Mouse (Mus musculus) heart, postnatal 10 days (tissue): Measurements from ENCODE around the gene Cdc42ep2. TPM values are rescaled to one million over a fixed set of nuclear protein-coding genes. Genes with fewer than 3 reads are reported as not detected.
"Not testable (repeated sequence)": the region's sequence is repeated elsewhere in the genome, so short reads cannot be mapped to it uniquely, and the experiment has no call there.

Experiments
- DNase-seq, 2 experiments: peaks; one replicate each; pipeline ENCODE4 v3.0.0; 2021
- intact Hi-C: fragments of 180-260 bp; cut with DNase I; formaldehyde crosslinking; loops from one replicate; pipeline ENCODE4 v1.15.1; 2025
- total RNA-seq, 2 experiments: library from RNA; stranded (reverse); gene quantifications; 2 replicates each; pipeline ENCODE4 v1.2.3; 2021

Gene Cdc42ep2
- total RNA-seq, 2 experiments from 2014 or later, result 14.0 to 16.0 TPM

DNA sequence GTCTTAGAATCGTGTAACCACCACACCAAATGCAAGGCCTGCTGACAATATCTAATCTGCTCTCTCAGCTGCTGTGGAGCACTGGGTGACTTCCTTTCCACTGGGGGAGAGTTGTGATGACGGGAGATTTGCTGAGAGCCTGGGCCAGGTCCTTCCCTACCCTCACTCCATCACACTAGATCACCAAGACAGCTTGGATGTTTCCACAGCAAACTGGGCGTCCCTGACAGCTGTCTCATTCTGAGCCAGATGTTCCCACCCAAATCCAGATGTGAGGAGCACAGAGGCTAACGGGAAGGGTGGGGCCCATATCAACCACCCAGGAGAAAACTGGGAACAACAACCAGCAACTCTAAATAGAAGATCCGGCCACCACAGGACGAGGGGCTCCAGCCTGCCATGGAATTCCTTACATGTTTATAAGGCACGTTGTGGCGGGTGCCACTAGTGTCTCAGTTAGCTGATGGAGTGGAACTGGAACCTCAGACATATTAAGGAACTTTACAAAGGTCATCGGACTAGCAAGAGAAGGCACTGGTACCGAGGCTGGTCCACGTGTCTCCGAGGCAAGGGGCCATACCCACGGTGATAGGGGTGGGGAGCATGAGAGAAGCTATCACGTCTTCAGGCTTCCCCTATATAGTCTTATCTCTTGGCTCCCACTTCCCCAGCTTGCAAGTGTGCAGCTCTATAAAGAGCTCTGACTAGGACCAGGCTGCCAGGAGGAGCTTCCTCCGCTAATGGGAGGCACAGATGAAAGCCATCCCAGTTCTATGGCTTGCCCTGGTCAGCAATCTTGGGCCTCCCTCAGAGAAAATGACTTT is 2.3 kb downstream of the Cdc42ep2 start:
- DNase-seq, result peak; percentile 69 to 71
- intact Hi-C loops, result no loop called here

- DNase-seq, result peak; percentile 30 to 38
- intact Hi-C loops, result loop anchor here (2.0 kb wide), 1 partner anchor 95 kb away; no protein-coding TSS in a partner anchor
These were observed 2.9 kb downstream of the Cdc42ep2 start for GRCm38 (mm10) chr19:5921715-5922114.

- DNase-seq, result no peak
- intact Hi-C loops, result no loop called here
These were observed 11.5 kb downstream of the Cdc42ep2 start, which contains the start of gene Dpf2 for GRCm38 (mm10) chr19:5913007-5913719. Gene Dpf2, minus strand, starts transcription at chr19:5913010.

GRCm38 (mm10) chr19:5912103-5913006 is 12.3 kb downstream of the Cdc42ep2 start:
- intact Hi-C loops, result no loop called here
- peak; percentile 99 to 100 for DNase-seq

- DNase-seq, result no peak
- intact Hi-C loops, result loop anchor here (2.0 kb wide), 1 partner anchor 17 kb away; the partner anchor contains the start of gene Tigd3
These were observed 13.1 kb downstream of the Cdc42ep2 start for GRCm38 (mm10) chr19:5911430-5912102.

DNA sequence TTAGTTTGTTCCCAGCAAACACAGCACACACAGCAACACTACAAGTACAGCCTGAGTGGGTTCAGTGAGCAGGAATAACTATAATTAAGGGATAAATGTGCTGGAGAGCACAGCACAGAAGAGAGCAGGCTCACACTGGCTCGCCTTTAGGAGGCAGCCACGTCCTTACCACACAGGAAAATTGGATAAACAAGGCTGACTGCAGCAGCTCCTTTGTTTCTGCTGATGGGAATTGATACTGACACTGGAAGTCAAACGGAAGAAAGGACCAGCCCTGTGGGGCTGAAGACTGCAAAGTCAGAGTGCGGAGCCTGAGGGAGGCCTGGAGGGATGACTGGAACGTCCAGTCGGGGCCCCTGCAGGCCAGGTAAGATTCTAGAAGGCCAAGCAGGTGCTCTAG is 14.4 kb downstream of the Cdc42ep2 start:
- intact Hi-C loops, result loop anchor here (2.0 kb wide), 1 partner anchor 15 kb away; the partner anchor contains the start of gene Tigd3
- DNase-seq, result no peak

- DNase-seq, result no peak
- intact Hi-C loops, result no loop called here
These were observed 17.3 kb downstream of the Cdc42ep2 start for GRCm38 (mm10) chr19:5907275-5907674.

DNA sequence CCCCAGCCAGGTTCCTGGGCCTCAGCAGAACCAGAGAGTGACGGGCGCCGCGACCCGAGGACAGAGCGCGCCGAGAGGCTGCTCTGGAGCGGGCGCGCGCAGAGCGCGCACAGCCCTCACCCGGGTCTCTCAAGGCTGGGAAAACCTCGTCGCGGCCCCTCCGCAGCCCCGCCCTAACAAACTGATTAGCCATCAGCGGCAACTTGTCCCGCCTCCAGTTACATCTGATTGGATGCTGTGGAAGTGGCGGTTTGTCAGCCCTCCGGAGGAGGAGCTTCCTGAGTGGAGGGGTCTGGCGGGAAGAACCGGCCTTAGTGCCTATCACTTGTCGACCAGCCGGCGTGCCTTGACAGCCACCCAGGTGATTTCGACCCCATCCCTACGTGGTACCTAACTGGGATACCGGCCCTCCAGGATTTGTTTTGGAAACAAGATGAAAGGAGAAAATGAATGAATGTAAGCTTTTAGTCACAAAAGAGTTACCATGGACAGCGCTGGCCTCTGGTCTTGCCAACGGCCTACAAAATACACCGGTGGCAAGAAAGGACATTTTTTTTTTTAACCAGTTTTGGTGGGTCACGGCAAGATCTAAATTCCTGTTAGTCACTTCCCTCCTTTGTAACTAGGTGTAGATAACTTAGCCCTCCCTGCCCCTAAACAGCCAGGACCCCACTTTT is 30.5 kb downstream of the Cdc42ep2 start, which contains the start of gene Tigd3:
Gene Tigd3, minus strand, starts transcription at position 148 of the 677 bp plus-strand sequence.
- peak; percentile 97 for DNase-seq
- intact Hi-C loops, result loop anchor here (2.0 kb wide), 1 partner anchor 17 kb away; no protein-coding TSS in a partner anchor

GRCm38 (mm10) chr19:5893282-5894001 is 31.2 kb downstream of the Cdc42ep2 start:
- intact Hi-C loops, result loop anchor here (2.0 kb wide), 1 partner anchor 17 kb away; no protein-coding TSS in a partner anchor
- DNase-seq, result no peak

GRCm38 (mm10) chr19:5892735-5893134 is 31.9 kb downstream of the Cdc42ep2 start:
- intact Hi-C loops, result no loop called here
- DNase-seq, result no peak

DNA sequence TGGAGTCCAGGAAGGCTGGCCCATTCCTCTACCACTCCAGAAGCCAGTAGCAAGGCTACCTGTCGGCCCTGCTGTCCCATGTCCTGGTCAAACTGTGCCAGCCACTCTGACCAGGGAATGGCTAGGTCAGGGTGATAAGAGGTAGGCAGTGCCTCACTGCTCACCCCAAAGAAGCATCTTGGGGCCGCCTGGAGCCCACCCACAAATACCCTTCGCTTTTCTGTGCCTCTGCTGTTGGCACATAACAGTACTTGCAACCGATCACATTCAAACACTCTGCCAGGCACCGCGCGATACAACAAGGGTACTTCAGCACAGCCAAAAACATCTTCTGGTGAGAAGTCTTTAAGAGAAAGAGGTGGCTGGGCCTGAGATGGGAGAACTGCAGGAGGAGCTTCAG is 32.4 kb downstream of the Cdc42ep2 start:
- intact Hi-C loops, result no loop called here
- DNase-seq, result no peak

GRCm38 (mm10) chr19:5891521-5892258 is 32.9 kb downstream of the Cdc42ep2 start:
- no peak for DNase-seq
- intact Hi-C loops, result no loop called here

DNA sequence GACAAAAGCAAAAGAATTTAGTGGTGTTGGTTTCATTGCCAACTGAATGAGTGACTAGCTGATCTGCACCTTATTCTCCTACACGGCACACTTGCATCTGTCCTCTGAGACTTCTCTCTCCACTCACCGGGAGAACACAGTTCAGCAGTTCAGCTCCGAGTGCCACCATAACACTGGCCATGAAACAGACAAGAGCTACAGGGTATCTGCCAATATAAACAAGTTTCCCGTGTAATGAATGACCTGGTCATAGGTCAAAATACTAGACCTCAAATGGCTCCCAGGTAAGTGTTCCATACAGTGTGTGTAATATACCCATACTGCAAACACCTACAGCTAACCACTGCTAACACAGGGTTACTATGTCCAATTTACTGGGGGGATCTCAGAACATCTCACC is 35.4 kb downstream of the Cdc42ep2 start:
- intact Hi-C loops, result loop anchor here (10.0 kb wide), 1 partner anchor 364 kb away; no protein-coding TSS in a partner anchor

GRCm38 (mm10) chr19:5887234-5887815 is 37.3 kb downstream of the Cdc42ep2 start:
- no peak for DNase-seq
- intact Hi-C loops, result loop anchor here (10.0 kb wide), 1 partner anchor 363 kb away; no protein-coding TSS in a partner anchor

More for the DNA sequence above, 35.4 kb downstream of the Cdc42ep2 start:
- DNase-seq, result no peak

- DNase-seq, result no peak
- intact Hi-C loops, result loop anchor here (10.0 kb wide), 1 partner anchor 361 kb away; no protein-coding TSS in a partner anchor
These were observed 38.8 kb downstream of the Cdc42ep2 start for GRCm38 (mm10) chr19:5885838-5886237.

DNA sequence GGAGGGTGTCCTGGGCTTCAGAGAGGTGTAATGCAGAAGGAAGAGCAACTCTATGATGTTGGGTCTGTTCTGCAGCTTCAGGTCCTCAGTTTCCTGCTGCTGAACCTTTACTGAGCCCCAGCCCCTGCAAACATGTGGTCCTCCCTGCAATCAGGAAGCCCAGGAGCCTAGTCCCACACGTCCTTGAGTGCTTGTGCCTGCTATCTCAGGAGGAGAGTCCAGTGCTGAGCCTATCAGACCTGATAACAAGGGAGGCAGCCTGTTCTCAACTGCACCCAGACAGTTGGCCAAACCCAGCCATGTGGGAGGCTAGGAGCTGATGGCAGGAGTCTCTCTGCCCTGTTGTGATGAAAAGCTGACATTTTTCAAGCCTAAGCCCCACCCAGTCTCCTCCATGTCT is 40.7 kb downstream of the Cdc42ep2 start:
- intact Hi-C loops, result loop anchor here (10.0 kb wide), 1 partner anchor 359 kb away; no protein-coding TSS in a partner anchor
- no peak for DNase-seq

GRCm38 (mm10) chr19:5882079-5882478 is 42.5 kb downstream of the Cdc42ep2 start:
- not testable (repeated sequence) for DNase-seq
- intact Hi-C loops, result loop anchor here (10.0 kb wide), 1 partner anchor 357 kb away; no protein-coding TSS in a partner anchor
